Mouse (Mus musculus) lung, embryonic 14.5 days (tissue): ENCODE measurements around the gene Rragd. TPM values are rescaled to one million over a fixed set of nuclear protein-coding genes. Genes with fewer than 3 reads are reported as not detected.
A peak's percentile ranks its signal among the peaks of the same experiment; 100 is the strongest.
"Not testable (repeated sequence)": the region's sequence is repeated elsewhere in the genome, so short reads cannot be mapped to it uniquely, and the experiment has no call there.

Experiments
- ATAC-seq: fragments of 200-750 bp; cut with Nextera tagmentation; 2 replicates; pipeline ENCODE4 v1.8.0; 2017; ENCODE audit warnings: mild to moderate bottlenecking, moderate TSS enrichment, moderate library complexity; ENCODE audit not compliant: insufficient read depth
- DNase-seq: peaks from one replicate; pipeline ENCODE4 v3.0.0-alpha.2; 2015
- H3K27ac ChIP-seq: fragments of 300-500 bp; sonication (generic); 2 replicates; pipeline ENCODE4 v1.5.1; 2014; ENCODE audit warnings: low read depth, mild to moderate bottlenecking, moderate library complexity
- H3K27me3 ChIP-seq: fragments of 300-500 bp; sonication (generic); 2 replicates; pipeline ENCODE4 v1.6.1; 2014; ENCODE audit warnings: low read length, control low read depth; ENCODE audit not compliant: insufficient read depth
- H3K36me3 ChIP-seq: fragments of 300-500 bp; sonication (generic); 2 replicates; pipeline ENCODE4 v1.6.1; 2014; ENCODE audit warnings: control low read depth; ENCODE audit not compliant: insufficient read depth
- H3K4me1 ChIP-seq: fragments of 300-500 bp; sonication (generic); 2 replicates; pipeline ENCODE4 v1.6.1; 2014; ENCODE audit warnings: antibody characterized with exemption, control low read depth; ENCODE audit not compliant: insufficient read depth
- H3K4me2 ChIP-seq: fragments of 300-500 bp; sonication (generic); 2 replicates; pipeline ENCODE4 v1.6.1; 2014; ENCODE audit warnings: mild to moderate bottlenecking
- H3K4me3 ChIP-seq: fragments of 300-500 bp; sonication (generic); 2 replicates; pipeline ENCODE4 v1.5.1; 2014; ENCODE audit warnings: low read depth, low read length
- H3K9ac ChIP-seq: fragments of 300-500 bp; sonication (generic); 2 replicates; pipeline ENCODE4 v1.6.1; 2014
- H3K9me3 ChIP-seq: fragments of 300-500 bp; sonication (generic); 2 replicates; pipeline ENCODE4 v1.6.1; 2016; ENCODE audit warnings: low read depth, low read length, control low read depth
- CTCF ChIP-seq: IDR thresholded peaks from 2 replicates; pipeline ENCODE4 v1.5.1; 2016; ENCODE audit warnings: antibody characterized with exemption, low read depth
- WGBS: fragments of 180-500 bp; shearing (Covaris S2); extraction: QIAGEN DNeasy Blood & Tissue Kit; methylation state at CpG from one replicate; pipeline ENCODE4 v1.1.7; 2014; 5-methylcytosine and 5-hydroxymethylcytosine counted together
- polyA plus RNA-seq: library from polyadenylated mRNA; unstranded; fragments of >200 nt; fragmentation: Nextera tagmentation; extraction: Ambion mirVana; gene quantifications from 2 replicates; pipeline ENCODE4 v1.2.1, GENCODE M21; 2014

Rragd gene
- polyA plus RNA-seq, 1 experiment from 2014 or later = 2.7 TPM

- H3K27ac ChIP-seq = no peak overlapping the region
- H3K4me3 ChIP-seq = no peak overlapping the region
- H3K27me3 ChIP-seq = peaks cover 25% of the 10 kb centered on the region
- DNase-seq (peak; percentile 5), ATAC-seq (no peak)
- no peak overlapping the region for H3K9ac ChIP-seq
- no peaks in the 10 kb centered on the region for H3K9me3 ChIP-seq
- WGBS = 14% methylated on average over 3 of the region's 3 CpGs
- no peak overlapping the region for H3K4me2 ChIP-seq
- no peak for TF ChIP-seq CTCF
- H3K36me3 ChIP-seq = no peaks in the 10 kb centered on the region
- peaks cover 6% of the 10 kb centered on the region; the same call in 1 of the 2 replicates for H3K4me1 ChIP-seq
These were observed 2.8 kb downstream of the Rragd start for GRCm38 (mm10) chr4:32985684-32986083.

- H3K9me3 ChIP-seq = no peaks in the 10 kb centered on the region
- no peak overlapping the region for H3K4me3 ChIP-seq
- peaks cover 19% of the 10 kb centered on the region for H3K27me3 ChIP-seq
- ATAC-seq (no peak), DNase-seq (no peak)
- no peaks in the 10 kb centered on the region for H3K36me3 ChIP-seq
- 47% methylated on average over 3 of the region's 3 CpGs for WGBS
- H3K27ac ChIP-seq = no peak overlapping the region
- H3K9ac ChIP-seq = no peak overlapping the region
- no peak for TF ChIP-seq CTCF
- H3K4me2 ChIP-seq = no peak overlapping the region
- peaks cover 6% of the 10 kb centered on the region; the same call in 1 of the 2 replicates for H3K4me1 ChIP-seq
These were observed 4.2 kb downstream of the Rragd start for GRCm38 (mm10) chr4:32987006-32987405.

- peaks cover 6% of the 10 kb centered on the region for H3K27me3 ChIP-seq
- no peak for TF ChIP-seq CTCF
- H3K9me3 ChIP-seq = no peaks in the 10 kb centered on the region
- WGBS = 73% methylated on average over 2 of the region's 2 CpGs
- DNase-seq = no peak
- no peak overlapping the region for H3K4me2 ChIP-seq
- H3K9ac ChIP-seq = no peak overlapping the region
- no peak overlapping the region for H3K27ac ChIP-seq
- H3K4me1 ChIP-seq = 0 out of 2 replicates have a peak, but pooled peaks cover 6% of the 10 kb centered on the region
- H3K36me3 ChIP-seq = no peaks in the 10 kb centered on the region
- no peak for ATAC-seq
- no peak overlapping the region for H3K4me3 ChIP-seq
These were observed 6.5 kb downstream of the Rragd start for GRCm38 (mm10) chr4:32989346-32989745.

- DNase-seq (no peak), ATAC-seq (no peak)
- Histone ChIP-seq H3K9me3 (no peaks in the 10 kb centered on the region), H3K36me3 (no peaks in the 10 kb centered on the region), H3K27me3 (no peaks in the 10 kb centered on the region), H3K4me2 (no peak overlapping the region), H3K4me3 (no peak overlapping the region), H3K4me1 (no peaks in the 10 kb centered on the region), H3K9ac (no peak overlapping the region), H3K27ac (no peak overlapping the region)
- 69% methylated on average over 3 of the region's 3 CpGs for WGBS
- no peak for TF ChIP-seq CTCF
These were observed 11.3 kb downstream of the Rragd start for GRCm38 (mm10) chr4:32994168-32994567.

GRCm38 (mm10) chr4:32996083-32996482 is 13.2 kb downstream of the Rragd start:
- DNase-seq (no peak), ATAC-seq (no peak)
- H3K4me1 ChIP-seq = no peaks in the 10 kb centered on the region
- no peaks in the 10 kb centered on the region for H3K9me3 ChIP-seq
- no peaks in the 10 kb centered on the region for H3K36me3 ChIP-seq
- 88% methylated on average over 5 of the region's 5 CpGs for WGBS
- no peak overlapping the region for H3K4me3 ChIP-seq
- no peaks in the 10 kb centered on the region for H3K27me3 ChIP-seq
- no peak overlapping the region for H3K9ac ChIP-seq
- TF ChIP-seq CTCF = no peak
- H3K27ac ChIP-seq = no peak overlapping the region
- H3K4me2 ChIP-seq = no peak overlapping the region

- Histone ChIP-seq H3K27me3 (no peaks in the 10 kb centered on the region), H3K4me2 (no peak overlapping the region), H3K4me3 (no peak overlapping the region), H3K9ac (no peak overlapping the region), H3K4me1 (no peaks in the 10 kb centered on the region), H3K27ac (no peak overlapping the region), H3K9me3 (no peaks in the 10 kb centered on the region), H3K36me3 (no peaks in the 10 kb centered on the region)
- DNase-seq (no peak), ATAC-seq (no peak)
- TF ChIP-seq CTCF = no peak
- 78% methylated on average over 5 of the region's 5 CpGs for WGBS
These were observed 14.7 kb downstream of the Rragd start for GRCm38 (mm10) chr4:32997571-32997970.

GRCm38 (mm10) chr4:32998996-32999395 is 16.2 kb downstream of the Rragd start:
- no peak for TF ChIP-seq CTCF
- H3K4me3 ChIP-seq = no peak overlapping the region
- no peak overlapping the region for H3K27ac ChIP-seq
- WGBS = 90% methylated on average over 8 of the region's 8 CpGs
- ATAC-seq = no peak
- no peak for DNase-seq
- no peaks in the 10 kb centered on the region for H3K4me1 ChIP-seq
- H3K9ac ChIP-seq = no peak overlapping the region
- H3K9me3 ChIP-seq = no peaks in the 10 kb centered on the region
- H3K27me3 ChIP-seq = no peaks in the 10 kb centered on the region
- no peak overlapping the region for H3K4me2 ChIP-seq
- no peaks in the 10 kb centered on the region for H3K36me3 ChIP-seq

- Histone ChIP-seq H3K27me3 (no peaks in the 10 kb centered on the region), H3K4me2 (no peak overlapping the region), H3K4me3 (no peak overlapping the region), H3K27ac (no peak overlapping the region), H3K9me3 (no peaks in the 10 kb centered on the region), H3K4me1 (no peaks in the 10 kb centered on the region), H3K36me3 (no peaks in the 10 kb centered on the region), H3K9ac (no peak overlapping the region)
- DNase-seq (no peak), ATAC-seq (no peak)
- WGBS = 73% methylated on average over 3 of the region's 3 CpGs
- no peak for TF ChIP-seq CTCF
These were observed 19.2 kb downstream of the Rragd start for GRCm38 (mm10) chr4:33002081-33002480.

- whole genome bisulfite sequencing = 86% methylated on average over 10 of the region's 10 CpGs
- H3K4me3 ChIP-seq, H3K4me1 ChIP-seq, H3K9ac ChIP-seq, ATAC-seq, H3K27ac ChIP-seq, H3K4me2 ChIP-seq, H3K9me3 ChIP-seq, DNase-seq, H3K36me3 ChIP-seq, H3K27me3 ChIP-seq: not testable (repeated sequence)
These were observed 23.0 kb downstream of the Rragd start for GRCm38 (mm10) chr4:33005595-33006470.
